Mouse (Mus musculus) hindbrain, postnatal 0 days (tissue): Measurements from ENCODE around the gene Agfg2. TPM values are rescaled to one million over a fixed set of nuclear protein-coding genes. Genes with fewer than 3 reads are reported as not detected.

Experiments used
- ATAC-seq: fragments of 200-750 bp; cut with Nextera tagmentation; 2 replicates; pipeline ENCODE4 v1.8.0; 2017; ENCODE audit warnings: mild to moderate bottlenecking, moderate TSS enrichment, moderate library complexity
- DNase-seq: peaks from one replicate; pipeline ENCODE4 v3.0.0-alpha.2; 2015; ENCODE audit warnings: low spot score
- H3K27ac ChIP-seq: fragments of 300-500 bp; sonication (generic); 2 replicates; pipeline ENCODE4 v1.5.1; 2014; ENCODE audit warnings: mild to moderate bottlenecking
- H3K27me3 ChIP-seq: fragments of 300-500 bp; sonication (generic); 2 replicates; pipeline ENCODE4 v1.6.1; 2014; ENCODE audit warnings: low read length, mixed read lengths; ENCODE audit not compliant: insufficient read depth
- H3K36me3 ChIP-seq: fragments of 300-500 bp; sonication (generic); 2 replicates; pipeline ENCODE4 v1.6.1; 2014; ENCODE audit warnings: low read length, mixed read lengths; ENCODE audit not compliant: insufficient read depth
- H3K4me1 ChIP-seq: fragments of 300-500 bp; sonication (generic); 2 replicates; pipeline ENCODE4 v1.6.1; 2014; ENCODE audit warnings: antibody characterized with exemption, low read length, mixed read lengths; ENCODE audit not compliant: insufficient read depth
- H3K4me2 ChIP-seq: fragments of 300-500 bp; sonication (generic); 2 replicates; pipeline ENCODE4 v1.6.1; 2014; ENCODE audit warnings: low read depth, mild to moderate bottlenecking, low read length, moderate library complexity, mixed read lengths
- H3K4me3 ChIP-seq: fragments of 300-500 bp; sonication (generic); 2 replicates; pipeline ENCODE4 v1.5.1; 2014; ENCODE audit warnings: low read length
- H3K9ac ChIP-seq: fragments of 300-500 bp; sonication (generic); replicated peaks from 2 replicates; pipeline ENCODE4 v1.6.1; 2014; ENCODE audit warnings: mild to moderate bottlenecking, low read length, moderate library complexity, mixed read lengths
- H3K9me3 ChIP-seq: fragments of 300-500 bp; sonication (generic); 2 replicates; pipeline ENCODE4 v1.6.1; 2016; ENCODE audit warnings: low read length, mixed read lengths
- CTCF ChIP-seq: IDR thresholded peaks from 2 replicates; pipeline ENCODE4 v1.5.1; 2016; ENCODE audit warnings: antibody characterized with exemption, control low read depth, low read depth
- WGBS: fragments of 180-500 bp; shearing (Covaris S2); extraction: QIAGEN DNeasy Blood & Tissue Kit; methylation state at CpG from one replicate; pipeline ENCODE4 v1.1.7; 2014; 5-methylcytosine and 5-hydroxymethylcytosine counted together
- polyA plus RNA-seq: library from polyadenylated mRNA; unstranded; fragments of >200 nt; fragmentation: Nextera tagmentation; extraction: Ambion mirVana; gene quantifications from 2 replicates; pipeline ENCODE4 v1.2.1, GENCODE M21; 2015
- total RNA-seq: library from RNA; depleted of rRNA; stranded (reverse); fragments of >200 nt; gene quantifications from 2 replicates; pipeline ENCODE4 v1.2.3, GENCODE M21; 2014

The Agfg2 gene
- total and polyA plus RNA-seq, 2 experiments from 2014 or later: 16.4 to 27.0 TPM

DNA sequence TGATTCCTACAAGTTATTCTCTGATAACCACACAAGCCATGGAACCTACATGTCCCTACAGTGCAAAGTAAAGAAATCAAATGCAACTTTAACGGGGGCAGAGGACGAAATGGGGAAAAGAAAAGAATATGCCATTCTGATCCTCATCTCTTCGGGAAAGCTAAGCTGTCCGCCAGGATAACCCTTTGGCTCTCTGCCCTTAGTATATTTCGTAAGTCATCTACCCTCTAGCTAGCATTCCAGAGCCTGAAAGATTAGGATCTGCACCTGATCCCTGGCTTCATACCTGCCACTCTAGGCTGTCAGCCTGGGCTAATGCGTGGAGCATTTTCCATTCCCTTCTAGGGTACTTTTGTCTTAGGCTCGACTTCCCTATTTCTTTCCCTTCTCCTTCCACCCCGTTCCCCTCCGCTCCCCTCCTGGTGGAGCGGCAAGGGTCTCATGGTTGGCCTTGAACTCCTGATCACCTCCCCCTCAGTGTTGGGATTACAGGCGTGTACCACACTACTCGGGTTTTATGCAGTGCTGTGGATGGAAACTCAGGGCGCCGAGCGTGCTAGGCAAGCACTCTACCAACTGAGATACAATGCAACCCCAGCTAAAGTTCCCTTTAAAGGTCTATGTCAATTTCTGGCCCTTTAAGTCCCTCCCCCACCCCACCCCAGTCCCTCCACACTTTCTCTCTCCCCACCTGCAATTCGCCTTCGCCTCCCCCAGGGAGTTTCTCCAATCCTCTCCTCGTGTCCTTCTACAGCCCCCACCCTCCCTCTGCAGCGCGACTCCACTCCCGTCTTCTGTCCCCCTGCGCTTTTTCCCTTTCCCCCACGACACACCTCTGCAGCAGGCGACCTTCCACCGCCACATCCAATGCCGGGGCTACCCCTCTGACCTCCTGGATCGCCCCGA lies 885 bp downstream of the Agfg2 start:
- no peak for ATAC-seq
- TF ChIP-seq CTCF: no peak
- Histone ChIP-seq H3K36me3 (no peaks in the 10 kb centered on the region), H3K4me3 (peak overlapping the region; percentile 79), H3K4me2 (peak overlapping the region; percentile 96), H3K27me3 (no peaks in the 10 kb centered on the region), H3K4me1 (peaks cover 5% of the 10 kb centered on the region), H3K9ac (peak overlapping the region; percentile 60), H3K27ac (peak overlapping the region; percentile 76), H3K9me3 (no peaks in the 10 kb centered on the region)
- peak; percentile 57 for DNase-seq
- WGBS: 11% methylated on average over 27 of the region's 28 CpGs

DNA sequence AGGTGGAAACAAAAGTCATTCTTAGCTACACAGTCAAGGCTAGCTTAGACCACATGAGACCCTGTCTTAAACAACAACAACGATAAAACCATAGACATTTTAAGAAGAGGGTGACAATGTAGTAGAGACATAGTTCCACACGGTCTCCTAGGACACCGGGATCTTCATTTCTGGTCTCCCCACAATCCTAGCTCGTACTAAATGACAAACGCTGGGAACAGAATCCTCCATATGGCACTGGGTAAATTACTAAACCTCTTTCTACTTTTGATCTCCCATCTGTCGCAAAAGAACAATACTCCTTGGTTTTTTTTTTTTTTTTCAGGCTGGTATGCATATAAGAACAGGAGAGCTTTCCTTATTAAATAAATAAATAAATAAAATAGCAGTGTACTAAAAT lies 2.0 kb downstream of the Agfg2 start:
- no peak for TF ChIP-seq CTCF
- H3K9me3 ChIP-seq: no peaks in the 10 kb centered on the region
- DNase-seq: no peak
- 0 out of 2 replicates have a peak overlapping the region, but pooled peaks have one; percentile 79 for H3K4me3 ChIP-seq
- peaks cover 5% of the 10 kb centered on the region for H3K4me1 ChIP-seq
- peak overlapping the region; percentile 96 for H3K4me2 ChIP-seq
- no peak overlapping the region for H3K9ac ChIP-seq
- ATAC-seq: no peak
- H3K27ac ChIP-seq: no peak overlapping the region
- no peaks in the 10 kb centered on the region for H3K27me3 ChIP-seq
- WGBS: 73% methylated on average over 6 of the region's 6 CpGs
- no peaks in the 10 kb centered on the region for H3K36me3 ChIP-seq

- Histone ChIP-seq H3K4me3 (no peak overlapping the region), H3K27me3 (no peaks in the 10 kb centered on the region), H3K4me2 (no peak overlapping the region), H3K4me1 (peaks cover 5% of the 10 kb centered on the region), H3K36me3 (no peaks in the 10 kb centered on the region), H3K9ac (no peak overlapping the region), H3K9me3 (no peaks in the 10 kb centered on the region), H3K27ac (no peak overlapping the region)
- 83% methylated on average over 4 of the region's 4 CpGs for WGBS
- TF ChIP-seq CTCF: no peak
- ATAC-seq (no peak), DNase-seq (no peak)
Observed at GRCm38 (mm10) chr5:137679726-137680125, 4.8 kb downstream of the Agfg2 start.

- no peaks in the 10 kb centered on the region for H3K27me3 ChIP-seq
- no peak for ATAC-seq
- WGBS: 90% methylated on average over 3 of the region's 3 CpGs
- no peak overlapping the region for H3K9ac ChIP-seq
- no peaks in the 10 kb centered on the region for H3K36me3 ChIP-seq
- DNase-seq: no peak
- H3K4me1 ChIP-seq: peaks cover 5% of the 10 kb centered on the region
- H3K4me2 ChIP-seq: no peak overlapping the region
- no peak overlapping the region for H3K4me3 ChIP-seq
- no peak overlapping the region for H3K27ac ChIP-seq
- no peak for TF ChIP-seq CTCF
- H3K9me3 ChIP-seq: no peaks in the 10 kb centered on the region
Observed at GRCm38 (mm10) chr5:137678736-137679135, 5.8 kb downstream of the Agfg2 start.

GRCm38 (mm10) chr5:137677859-137678258 lies 6.7 kb downstream of the Agfg2 start:
- H3K27ac ChIP-seq: no peak overlapping the region
- H3K4me2 ChIP-seq: no peak overlapping the region
- no peaks in the 10 kb centered on the region for H3K9me3 ChIP-seq
- H3K27me3 ChIP-seq: no peaks in the 10 kb centered on the region
- H3K36me3 ChIP-seq: no peaks in the 10 kb centered on the region
- no peak overlapping the region for H3K4me3 ChIP-seq
- H3K9ac ChIP-seq: no peak overlapping the region
- ATAC-seq (no peak), DNase-seq (no peak)
- 95% methylated on average over 8 of the region's 8 CpGs for WGBS
- TF ChIP-seq CTCF: no peak
- H3K4me1 ChIP-seq: peaks cover 5% of the 10 kb centered on the region

DNA sequence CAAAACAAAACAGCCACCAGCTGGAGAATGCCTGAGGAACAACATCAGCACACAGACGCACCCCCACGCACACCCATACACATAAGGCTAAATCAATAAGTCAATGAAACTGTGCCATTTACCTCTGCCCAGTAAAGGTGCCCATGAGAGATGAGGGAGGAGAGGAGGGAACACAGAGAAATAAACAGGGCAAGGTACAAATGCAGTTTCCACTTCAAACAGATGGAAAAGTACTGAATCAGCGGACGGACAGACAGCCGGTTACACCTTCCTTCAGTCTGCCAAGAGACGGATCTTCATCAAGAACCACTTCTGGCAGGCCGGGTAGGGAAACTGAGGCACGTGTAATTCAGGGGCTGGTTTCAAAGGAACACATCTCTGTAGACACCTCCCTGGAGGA lies 9.7 kb downstream of the Agfg2 start:
- H3K4me1 ChIP-seq: no peaks in the 10 kb centered on the region
- H3K4me3 ChIP-seq: no peak overlapping the region
- TF ChIP-seq CTCF: no peak
- H3K36me3 ChIP-seq: no peaks in the 10 kb centered on the region
- H3K27me3 ChIP-seq: no peaks in the 10 kb centered on the region
- H3K9me3 ChIP-seq: no peaks in the 10 kb centered on the region
- H3K27ac ChIP-seq: no peak overlapping the region
- ATAC-seq (no peak), DNase-seq (no peak)
- WGBS: 95% methylated on average over 8 of the region's 8 CpGs
- H3K9ac ChIP-seq: no peak overlapping the region
- no peak overlapping the region for H3K4me2 ChIP-seq

- Histone ChIP-seq H3K9me3 (no peaks in the 10 kb centered on the region), H3K9ac (no peak overlapping the region), H3K36me3 (no peaks in the 10 kb centered on the region), H3K4me3 (no peak overlapping the region), H3K4me1 (no peaks in the 10 kb centered on the region), H3K27ac (no peak overlapping the region), H3K4me2 (no peak overlapping the region), H3K27me3 (no peaks in the 10 kb centered on the region)
- TF ChIP-seq CTCF: no peak
- WGBS: 90% methylated on average over 6 of the region's 6 CpGs
- ATAC-seq (no peak), DNase-seq (no peak)
Observed at GRCm38 (mm10) chr5:137673015-137673414, 11.5 kb downstream of the Agfg2 start.
